Mouse (Mus musculus): ENCODE measurements around the gene Il19.

- no peak for TF ChIP-seq CTCF (IDR thresholded peaks at IDR 0.05; ENCODE audit: insufficient read depth, low read depth, low read length)
- no peak for TF ChIP-seq POLR2A (IDR thresholded peaks at IDR 0.05; ENCODE audit: insufficient read depth, low read depth, low read length)
Measured at GRCm38 (mm10) chr1:130979455-130979854, 39.5 kb upstream of the Il19 start.
